Mouse (Mus musculus) left cerebral cortex, adult 9 months (tissue): ENCODE data around the gene Tmem178b.

Source experiments
- DNase-seq, 2 experiments: peaks; one replicate each; pipeline ENCODE4 v3.0.0; 2022; ENCODE audit warnings: low spot score in 2 of 2

Tmem178b gene

GRCm38 (mm10) chr6:39872901-39873591 lies at the start of gene Tmem178b:
Tmem178b (plus strand) TSS chr6:39873271.
- DNase-seq, result peak in 1 of 2 experiments; percentile 25

- DNase-seq, result no peak
Observed at GRCm38 (mm10) chr6:39828736-39829135, 44.3 kb upstream of the Tmem178b start.

- no peak for DNase-seq
Observed at GRCm38 (mm10) chr6:39843698-39844342, 29.3 kb upstream of the Tmem178b start.

GRCm38 (mm10) chr6:39847538-39847937 lies 25.5 kb upstream of the Tmem178b start:
- DNase-seq, result no peak

GRCm38 (mm10) chr6:39848766-39849165 lies 24.3 kb upstream of the Tmem178b start:
- DNase-seq, result peak in 1 of 2 experiments; percentile 5

GRCm38 (mm10) chr6:39849667-39850066 lies 23.4 kb upstream of the Tmem178b start:
- DNase-seq, result peak in 1 of 2 experiments; percentile 28

GRCm38 (mm10) chr6:39870271-39871135 lies 2.6 kb upstream of the Tmem178b start:
- peak in 1 of 2 experiments; percentile 80 for DNase-seq

- peak; percentile 79 to 92 for DNase-seq
Observed at GRCm38 (mm10) chr6:39871381-39872305, 1.4 kb upstream of the Tmem178b start.

GRCm38 (mm10) chr6:39872306-39872900 lies 668 bp upstream of the Tmem178b start:
- DNase-seq, result peak in 1 of 2 experiments; percentile 35

GRCm38 (mm10) chr6:39875186-39875585 lies 2.1 kb downstream of the Tmem178b start:
- peak in 1 of 2 experiments; percentile 25 for DNase-seq

- DNase-seq, result no peak
Observed at GRCm38 (mm10) chr6:39876444-39876843, 3.4 kb downstream of the Tmem178b start.

- DNase-seq, result no peak
Observed at GRCm38 (mm10) chr6:39890811-39891210, 17.7 kb downstream of the Tmem178b start.

- DNase-seq, result no peak
Observed at GRCm38 (mm10) chr6:39896500-39896899, 23.4 kb downstream of the Tmem178b start.

GRCm38 (mm10) chr6:39899231-39899630 lies 26.2 kb downstream of the Tmem178b start:
- no peak for DNase-seq

GRCm38 (mm10) chr6:39903220-39903773 lies 30.2 kb downstream of the Tmem178b start:
- DNase-seq, result no peak

GRCm38 (mm10) chr6:39903845-39904244 lies 30.8 kb downstream of the Tmem178b start:
- peak; percentile 81 to 90 for DNase-seq

- peak in 1 of 2 experiments; percentile 32 for DNase-seq
Observed at GRCm38 (mm10) chr6:39914956-39915355, 41.9 kb downstream of the Tmem178b start.

- DNase-seq, result no peak
Observed at GRCm38 (mm10) chr6:39915636-39916281, 42.7 kb downstream of the Tmem178b start.

- no peak for DNase-seq
Observed at GRCm38 (mm10) chr6:39916514-39916913, 43.4 kb downstream of the Tmem178b start.

GRCm38 (mm10) chr6:39917242-39917641 lies 44.2 kb downstream of the Tmem178b start:
- peak; percentile 34 to 56 for DNase-seq
